Mouse (Mus musculus) heart, embryonic 10.5 days (tissue): Measurements from ENCODE around the gene Fam76a. TPM values are rescaled to one million over a fixed set of nuclear protein-coding genes. Genes with fewer than 3 reads are reported as not detected.

Source experiments
- DNase-seq: peaks from one replicate; pipeline ENCODE4 v3.0.0-alpha.2; 2017; ENCODE audit warnings: low spot score
- H3K27ac ChIP-seq: fragments of 300-500 bp; sonication (generic); 2 replicates; pipeline ENCODE4 v1.5.1; 2016; ENCODE audit warnings: mild to moderate bottlenecking
- H3K27me3 ChIP-seq: fragments of 300-500 bp; sonication (generic); 2 replicates; pipeline ENCODE4 v1.6.1; 2016; ENCODE audit warnings: mild to moderate bottlenecking; ENCODE audit not compliant: poor library complexity, insufficient read depth, severe bottlenecking
- H3K36me3 ChIP-seq: fragments of 300-500 bp; sonication (generic); 2 replicates; pipeline ENCODE4 v1.6.1; 2016; ENCODE audit warnings: mild to moderate bottlenecking, moderate library complexity
- H3K4me1 ChIP-seq: fragments of 300-500 bp; sonication (generic); 2 replicates; pipeline ENCODE4 v1.6.1; 2016; ENCODE audit warnings: mild to moderate bottlenecking
- H3K4me3 ChIP-seq: fragments of 300-500 bp; sonication (generic); 2 replicates; pipeline ENCODE4 v1.5.1; 2016; ENCODE audit warnings: mild to moderate bottlenecking, moderate library complexity
- H3K9me3 ChIP-seq: fragments of 300-500 bp; sonication (generic); 2 replicates; pipeline ENCODE4 v1.6.1; 2016; ENCODE audit warnings: mild to moderate bottlenecking, moderate library complexity
- WGBS: fragments of 180-500 bp; shearing (Covaris S2); methylation state at CpG from one replicate; pipeline ENCODE4 v1.1.7; 2016; 5-methylcytosine and 5-hydroxymethylcytosine counted together
- polyA plus RNA-seq: library from polyadenylated mRNA; unstranded; fragments of >200 nt; fragmentation: Nextera tagmentation; extraction: Ambion mirVana; gene quantifications from 2 replicates; pipeline ENCODE4 v1.2.1, GENCODE M21; 2016

The Fam76a gene
- polyA plus RNA-seq, 1 experiment from 2014 or later: 32.3 TPM

DNA sequence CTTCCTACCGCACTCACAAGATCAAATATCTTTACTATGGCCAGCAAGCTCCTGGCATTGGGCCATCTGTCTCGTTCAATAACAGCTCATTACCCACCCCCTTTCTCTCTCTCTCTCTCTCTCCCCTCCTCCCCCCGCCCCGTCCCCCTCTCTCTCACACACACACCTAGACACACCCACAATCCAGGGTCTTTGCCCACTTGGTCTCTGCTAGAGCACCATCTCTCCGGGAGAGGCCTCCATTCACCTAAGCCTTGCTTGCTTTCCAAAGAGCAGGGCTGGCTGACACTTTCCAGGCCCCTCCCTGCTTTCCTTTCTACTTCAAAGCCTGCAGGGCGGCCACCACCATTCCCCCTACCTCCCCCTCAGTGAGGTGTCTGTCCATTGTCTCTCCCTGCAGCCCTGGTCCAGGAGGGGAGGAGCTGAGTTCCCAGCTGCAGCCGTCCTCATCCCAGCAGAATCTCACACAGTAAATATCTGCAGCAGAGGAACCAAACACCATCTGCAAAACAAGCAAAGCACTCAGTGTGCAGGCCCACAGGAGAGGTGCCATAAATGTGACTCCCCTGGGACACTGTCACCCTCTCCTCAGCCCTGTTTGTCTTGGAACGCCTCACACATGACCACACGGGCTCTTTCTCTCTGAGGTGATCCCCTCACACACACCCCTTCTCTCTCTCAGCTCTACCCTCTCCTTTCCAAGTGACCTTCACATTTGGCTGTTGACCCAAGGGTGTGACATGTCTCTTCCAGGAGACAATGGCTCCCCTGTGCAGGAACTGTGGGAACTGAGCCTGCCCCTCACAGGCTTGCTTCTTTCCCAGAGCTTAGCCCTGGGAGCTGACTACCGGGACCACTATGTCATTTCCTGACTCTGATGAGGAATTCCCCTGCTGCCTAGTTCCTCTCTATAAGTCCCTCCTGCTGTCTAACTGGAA is 36.7 kb upstream of the Fam76a start:
- H3K9me3 ChIP-seq: no peaks in the 10 kb centered on the region
- WGBS: 5% methylated on average over 10 of the region's 10 CpGs
- DNase-seq: no peak
- peak overlapping the region; percentile 29 for H3K4me3 ChIP-seq
- peak overlapping the region; percentile 89 for H3K27ac ChIP-seq
- no peaks in the 10 kb centered on the region for H3K36me3 ChIP-seq
- H3K4me1 ChIP-seq: peaks cover 69% of the 10 kb centered on the region
- no peaks in the 10 kb centered on the region for H3K27me3 ChIP-seq

DNA sequence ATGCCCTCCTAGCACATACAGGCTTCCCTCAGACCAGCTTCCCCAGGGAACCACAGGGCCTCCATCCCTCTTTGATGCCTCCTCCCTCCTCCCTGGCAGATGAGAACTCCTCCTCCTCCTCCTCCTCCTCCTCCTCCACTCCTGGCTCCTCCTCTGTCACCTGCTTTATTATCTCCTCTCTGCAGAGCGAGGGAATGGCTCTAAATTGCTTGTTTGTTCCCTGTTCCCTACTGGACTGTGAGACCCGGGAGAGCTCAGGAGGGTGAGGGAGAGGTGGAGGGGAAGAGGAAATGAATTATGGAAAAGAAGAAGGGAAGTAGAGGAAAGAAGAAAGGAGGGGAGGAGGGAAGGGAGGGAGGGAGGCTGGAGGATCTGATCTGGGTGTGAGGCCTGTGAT is 33.0 kb upstream of the Fam76a start:
- no peaks in the 10 kb centered on the region for H3K27me3 ChIP-seq
- no peak for DNase-seq
- no peak overlapping the region for H3K4me3 ChIP-seq
- H3K9me3 ChIP-seq: no peaks in the 10 kb centered on the region
- H3K27ac ChIP-seq: peak overlapping the region; percentile 80
- 18% methylated on average over 2 of the region's 2 CpGs for WGBS
- no peaks in the 10 kb centered on the region for H3K36me3 ChIP-seq
- peaks cover 53% of the 10 kb centered on the region for H3K4me1 ChIP-seq

DNA sequence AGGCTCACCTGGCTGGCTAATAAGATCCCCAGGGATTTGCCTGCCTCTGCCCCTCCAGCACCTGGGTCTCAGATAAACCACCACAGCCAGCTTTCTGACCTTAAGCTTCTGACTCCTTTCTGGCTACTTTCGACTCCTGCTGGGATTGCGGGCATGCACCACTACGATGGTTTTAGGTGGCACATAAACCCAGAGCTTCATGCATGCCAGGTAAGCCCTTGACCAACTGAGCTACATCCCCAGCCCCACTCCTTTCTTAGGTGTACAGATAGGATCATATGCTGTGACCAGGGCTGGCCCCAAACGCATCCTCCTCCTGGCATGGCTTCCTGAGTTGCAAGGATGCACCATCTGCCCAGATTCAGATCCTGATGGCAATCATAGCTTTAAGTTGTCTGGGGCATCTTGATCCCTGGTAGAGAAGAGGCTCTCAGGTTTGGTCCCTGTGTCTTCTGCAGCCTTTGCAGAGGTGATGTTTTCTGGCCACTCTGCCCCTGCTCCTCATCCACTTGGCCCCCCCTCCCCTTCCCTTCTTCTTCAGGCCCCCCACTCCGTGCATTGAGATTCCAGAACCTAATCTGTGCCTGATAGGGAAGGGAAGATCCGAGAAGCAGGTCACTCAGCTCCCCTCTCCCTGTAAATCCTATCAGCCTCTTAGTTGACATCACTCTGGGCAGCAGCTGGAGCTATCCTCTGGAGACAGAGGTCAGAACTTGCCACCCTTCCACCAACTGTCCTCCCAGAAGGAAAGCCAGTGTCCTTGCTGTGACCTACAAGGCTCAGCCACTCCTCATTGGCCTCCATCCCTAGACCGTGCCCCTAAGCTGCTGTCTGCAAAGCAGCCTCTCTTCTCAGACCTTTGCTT is 32.4 kb upstream of the Fam76a start:
- Histone ChIP-seq H3K9me3 (no peaks in the 10 kb centered on the region), H3K4me1 (peaks cover 53% of the 10 kb centered on the region), H3K36me3 (no peaks in the 10 kb centered on the region), H3K4me3 (no peak overlapping the region), H3K27me3 (no peaks in the 10 kb centered on the region), H3K27ac (peak overlapping the region; percentile 80)
- no peak for DNase-seq
- WGBS: 50% methylated on average over 7 of the region's 7 CpGs

DNA sequence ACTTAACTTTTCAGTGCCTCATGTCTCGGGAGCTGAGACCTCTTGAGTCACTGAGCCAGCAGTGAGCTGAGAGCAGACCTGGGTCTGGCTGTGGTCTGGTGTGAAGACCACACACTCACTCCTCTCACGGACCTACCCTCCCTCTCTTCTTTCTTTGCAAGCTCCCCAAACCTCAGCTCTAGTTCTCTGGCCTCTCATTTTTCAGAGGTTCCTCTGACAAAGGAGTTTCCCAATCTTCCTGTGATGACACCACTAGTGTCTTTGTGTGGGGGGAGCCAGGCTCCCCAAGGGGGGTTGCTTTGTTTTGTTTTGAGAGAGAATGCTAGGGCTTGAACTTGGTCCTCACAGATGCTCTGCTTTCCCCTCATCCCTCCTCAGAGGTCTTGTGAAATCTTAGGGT is 28.6 kb upstream of the Fam76a start:
- peak overlapping the region; percentile 82 for H3K27ac ChIP-seq
- H3K4me1 ChIP-seq: peaks cover 53% of the 10 kb centered on the region
- no peaks in the 10 kb centered on the region for H3K27me3 ChIP-seq
- DNase-seq: no peak
- H3K4me3 ChIP-seq: no peak overlapping the region
- H3K36me3 ChIP-seq: no peaks in the 10 kb centered on the region
- no peaks in the 10 kb centered on the region for H3K9me3 ChIP-seq
- 36% methylated on average over 2 of the region's 2 CpGs for WGBS

DNA sequence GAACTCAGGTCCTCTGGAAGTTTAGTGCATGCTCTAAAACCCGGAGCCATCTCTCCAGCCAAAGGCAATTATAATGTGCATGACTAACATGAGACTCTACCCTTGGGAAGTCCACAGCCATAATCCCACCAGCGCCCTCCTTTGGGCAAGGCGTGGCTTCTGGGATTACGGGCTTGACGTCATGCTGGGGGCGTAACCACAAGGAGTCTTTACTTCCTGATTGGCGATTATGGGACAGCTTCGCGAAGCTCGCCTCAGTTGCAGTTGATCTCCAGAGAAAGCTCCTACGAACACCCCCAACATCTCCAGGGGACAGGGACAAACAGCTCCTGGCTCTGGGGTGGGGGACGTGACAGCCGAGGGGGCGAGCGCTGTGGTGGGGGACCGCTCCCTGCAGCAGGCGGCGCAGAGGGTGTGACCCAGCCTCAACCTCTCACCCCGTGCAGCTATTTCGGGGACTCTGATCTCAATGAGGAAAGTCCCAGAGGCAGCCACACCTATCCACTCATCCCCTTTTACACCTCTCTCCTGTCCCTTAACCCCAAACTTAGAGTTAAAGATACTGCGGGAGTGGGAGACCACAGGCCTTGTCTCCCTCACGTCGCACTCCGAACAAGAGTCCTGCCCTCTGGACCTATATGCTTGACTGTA is 27.6 kb upstream of the Fam76a start:
- peaks cover 53% of the 10 kb centered on the region for H3K4me1 ChIP-seq
- H3K27me3 ChIP-seq: no peaks in the 10 kb centered on the region
- peak; percentile 87 for DNase-seq
- H3K36me3 ChIP-seq: no peaks in the 10 kb centered on the region
- 16% methylated on average over 24 of the region's 24 CpGs for WGBS
- peak overlapping the region; percentile 48 for H3K4me3 ChIP-seq
- H3K9me3 ChIP-seq: no peaks in the 10 kb centered on the region
- H3K27ac ChIP-seq: peak overlapping the region; percentile 82

DNA sequence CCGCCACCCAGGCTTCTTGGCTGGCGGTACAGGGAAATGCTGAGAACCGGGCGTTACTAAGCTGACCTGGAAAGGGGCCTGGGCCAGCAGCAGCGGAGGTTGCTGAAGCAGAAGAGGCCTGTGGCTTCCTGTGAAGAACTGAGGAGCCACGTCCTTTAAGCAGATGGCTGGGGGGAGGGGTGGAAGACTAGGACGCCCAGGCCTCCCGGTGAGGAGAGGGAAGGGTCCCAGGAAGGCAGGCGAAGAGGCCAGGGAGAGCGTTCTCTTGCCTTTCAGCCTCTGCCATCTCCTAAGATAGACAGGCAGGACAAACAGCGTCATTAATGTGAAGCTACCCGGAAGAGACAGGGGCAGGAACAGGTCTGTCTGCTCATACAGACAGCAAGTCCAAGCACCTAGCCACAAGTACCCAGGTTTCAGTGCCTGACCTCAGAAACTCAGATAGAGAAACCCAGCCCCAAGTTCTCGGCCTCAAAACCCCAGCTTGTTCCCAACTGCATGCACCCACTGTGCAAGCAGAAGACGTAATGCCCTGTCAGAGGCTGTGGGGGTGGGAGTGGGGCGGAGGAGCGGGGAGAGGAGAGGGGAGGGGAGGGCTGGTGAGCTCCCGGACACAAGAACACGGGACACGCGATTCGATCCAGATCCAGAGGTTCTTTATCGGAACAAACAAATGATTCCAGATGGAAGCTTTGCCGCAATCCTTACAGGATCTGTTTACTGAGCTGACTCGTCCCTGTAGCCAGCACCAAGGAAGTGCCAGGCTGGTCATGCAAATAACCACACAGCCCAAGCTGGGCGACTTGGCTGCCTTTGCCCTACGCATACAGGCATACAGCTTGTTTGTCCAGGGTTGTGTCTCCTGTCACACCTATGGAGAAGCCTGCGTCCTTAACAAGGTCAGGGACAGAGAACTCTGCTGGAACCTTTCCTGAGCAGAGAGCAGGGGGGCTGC is 24.0 kb upstream of the Fam76a start:
- H3K4me1 ChIP-seq: peaks cover 64% of the 10 kb centered on the region
- H3K4me3 ChIP-seq: peak overlapping the region; percentile 46
- WGBS: 12% methylated on average over 27 of the region's 27 CpGs
- no peak for DNase-seq
- no peaks in the 10 kb centered on the region for H3K36me3 ChIP-seq
- H3K27me3 ChIP-seq: 0 out of 2 replicates have a peak, but pooled peaks cover under 1% of the 10 kb centered on the region
- H3K9me3 ChIP-seq: no peaks in the 10 kb centered on the region
- H3K27ac ChIP-seq: peak overlapping the region; percentile 93

DNA sequence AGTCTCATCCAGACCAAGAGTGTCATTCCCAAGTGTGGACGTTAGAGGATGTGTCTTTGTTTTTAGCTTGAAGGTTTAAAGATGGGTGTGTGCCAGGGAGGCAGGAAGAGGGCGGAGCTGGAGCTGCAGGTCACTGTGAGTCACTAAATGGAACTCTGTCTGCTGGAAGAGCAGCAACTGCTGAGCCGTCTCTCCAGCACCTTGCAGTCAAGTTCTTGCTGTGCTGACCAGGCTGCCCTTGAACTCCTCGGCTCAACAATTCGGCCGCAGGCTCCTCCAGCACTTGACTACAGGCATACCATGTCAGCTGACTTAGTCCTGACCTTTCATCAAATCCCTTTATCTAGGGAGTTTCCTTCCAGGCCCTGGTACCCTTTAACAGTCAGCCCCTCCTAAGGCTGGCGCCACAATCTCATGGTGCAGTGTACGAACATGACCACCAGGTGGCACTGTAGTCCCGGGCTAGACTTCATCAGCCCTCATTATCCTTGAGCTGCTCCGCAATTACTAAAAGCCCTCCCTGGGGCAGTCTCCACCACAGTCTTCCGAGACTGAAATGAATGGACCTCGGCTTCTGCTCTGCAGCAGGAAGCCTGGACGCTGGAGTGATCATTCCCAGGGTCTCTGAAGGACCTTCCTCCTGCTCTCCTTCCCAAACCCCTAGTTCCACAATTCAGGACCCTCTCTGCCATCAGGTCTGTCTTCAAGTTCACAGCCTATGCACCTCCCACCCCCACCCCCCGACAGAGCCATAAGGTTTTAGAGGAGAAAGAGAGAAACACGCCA is 23.1 kb upstream of the Fam76a start:
- WGBS: 4% methylated on average over 15 of the region's 15 CpGs
- H3K27ac ChIP-seq: peak overlapping the region; percentile 93
- peaks cover 9% of the 10 kb centered on the region for H3K27me3 ChIP-seq
- peak overlapping the region; percentile 46 for H3K4me3 ChIP-seq
- H3K36me3 ChIP-seq: no peaks in the 10 kb centered on the region
- peaks cover 62% of the 10 kb centered on the region for H3K4me1 ChIP-seq
- H3K9me3 ChIP-seq: no peaks in the 10 kb centered on the region
- peak; percentile 93 for DNase-seq

DNA sequence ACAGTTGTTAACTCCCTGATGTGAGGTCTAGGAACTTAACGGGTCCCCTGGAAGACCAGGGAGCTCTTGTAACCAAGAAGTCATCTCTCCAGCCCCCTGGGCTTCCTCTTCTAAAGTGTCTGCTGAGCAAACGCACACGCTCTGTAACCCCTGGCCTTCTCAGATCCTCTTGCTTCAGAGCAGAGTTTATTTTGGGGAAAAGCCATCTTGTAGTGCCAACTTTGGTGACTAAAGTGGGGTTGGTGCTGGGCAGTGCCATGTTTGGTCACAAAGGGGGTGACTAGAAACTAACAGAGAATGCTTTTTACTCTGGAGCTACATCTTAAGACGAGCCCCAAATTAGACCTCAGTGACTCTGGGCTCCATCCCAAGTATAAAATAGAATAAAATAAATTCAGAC is 22.4 kb upstream of the Fam76a start:
- H3K27ac ChIP-seq: peak overlapping the region; percentile 93
- WGBS: 72% methylated on average over 4 of the region's 4 CpGs
- H3K27me3 ChIP-seq: peaks cover 16% of the 10 kb centered on the region
- H3K9me3 ChIP-seq: no peaks in the 10 kb centered on the region
- no peak for DNase-seq
- H3K4me1 ChIP-seq: peaks cover 55% of the 10 kb centered on the region
- H3K4me3 ChIP-seq: no peak overlapping the region
- H3K36me3 ChIP-seq: no peaks in the 10 kb centered on the region

DNA sequence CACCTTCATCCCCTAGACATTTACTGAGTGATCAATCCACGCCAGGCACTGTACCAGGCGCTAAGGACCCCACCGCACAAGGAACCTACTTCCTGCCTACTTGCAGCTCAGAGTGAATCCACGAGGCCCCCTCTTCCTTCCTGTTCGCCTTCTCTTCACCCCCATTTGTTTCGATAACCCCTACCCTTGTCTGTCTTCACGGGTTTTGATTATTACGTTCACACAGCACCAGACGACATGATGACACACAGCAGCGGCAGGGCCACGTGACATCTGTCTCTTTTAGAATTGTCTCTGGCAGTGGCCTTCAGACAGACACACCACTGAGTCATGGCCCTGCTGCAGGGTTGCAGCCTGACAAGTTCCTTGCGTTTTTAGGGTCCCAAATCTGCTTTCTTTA is 21.7 kb upstream of the Fam76a start:
- no peaks in the 10 kb centered on the region for H3K36me3 ChIP-seq
- WGBS: 58% methylated on average over 12 of the region's 12 CpGs

DNA sequence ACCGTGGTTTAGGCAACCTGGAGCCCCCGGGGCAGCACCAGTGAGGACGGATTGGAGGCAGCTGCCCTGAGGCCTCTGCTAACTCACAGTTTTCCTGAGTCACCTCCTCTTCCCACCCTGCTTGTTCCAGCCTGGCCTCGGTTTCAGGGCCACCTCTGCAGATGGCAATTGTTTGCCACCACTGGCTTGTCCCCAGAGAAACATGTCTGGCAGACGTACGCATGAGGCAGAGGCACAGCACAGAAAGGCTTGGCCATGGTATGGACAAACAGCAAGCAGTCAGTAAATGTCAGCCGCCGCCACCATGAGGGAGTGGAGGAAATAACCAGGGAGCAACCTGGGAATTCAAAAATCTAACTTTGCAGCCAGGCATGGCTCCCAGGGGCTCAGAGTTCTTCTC is 20.7 kb upstream of the Fam76a start:
- Histone ChIP-seq H3K27me3 (peaks cover 18% of the 10 kb centered on the region), H3K9me3 (no peaks in the 10 kb centered on the region), H3K36me3 (no peaks in the 10 kb centered on the region), H3K4me1 (peaks cover 61% of the 10 kb centered on the region), H3K27ac (peak overlapping the region; percentile 36; the same call in 1 of the 2 replicates), H3K4me3 (no peak overlapping the region)
- DNase-seq: no peak
- 71% methylated on average over 8 of the region's 8 CpGs for WGBS

More for the DNA sequence above, 21.7 kb upstream of the Fam76a start:
- 0 out of 2 replicates have a peak overlapping the region, but pooled peaks have one; percentile 93 for H3K27ac ChIP-seq
- H3K4me1 ChIP-seq: peaks cover 60% of the 10 kb centered on the region
- no peak for DNase-seq
- H3K9me3 ChIP-seq: no peaks in the 10 kb centered on the region
- peaks cover 18% of the 10 kb centered on the region for H3K27me3 ChIP-seq
- no peak overlapping the region for H3K4me3 ChIP-seq

DNA sequence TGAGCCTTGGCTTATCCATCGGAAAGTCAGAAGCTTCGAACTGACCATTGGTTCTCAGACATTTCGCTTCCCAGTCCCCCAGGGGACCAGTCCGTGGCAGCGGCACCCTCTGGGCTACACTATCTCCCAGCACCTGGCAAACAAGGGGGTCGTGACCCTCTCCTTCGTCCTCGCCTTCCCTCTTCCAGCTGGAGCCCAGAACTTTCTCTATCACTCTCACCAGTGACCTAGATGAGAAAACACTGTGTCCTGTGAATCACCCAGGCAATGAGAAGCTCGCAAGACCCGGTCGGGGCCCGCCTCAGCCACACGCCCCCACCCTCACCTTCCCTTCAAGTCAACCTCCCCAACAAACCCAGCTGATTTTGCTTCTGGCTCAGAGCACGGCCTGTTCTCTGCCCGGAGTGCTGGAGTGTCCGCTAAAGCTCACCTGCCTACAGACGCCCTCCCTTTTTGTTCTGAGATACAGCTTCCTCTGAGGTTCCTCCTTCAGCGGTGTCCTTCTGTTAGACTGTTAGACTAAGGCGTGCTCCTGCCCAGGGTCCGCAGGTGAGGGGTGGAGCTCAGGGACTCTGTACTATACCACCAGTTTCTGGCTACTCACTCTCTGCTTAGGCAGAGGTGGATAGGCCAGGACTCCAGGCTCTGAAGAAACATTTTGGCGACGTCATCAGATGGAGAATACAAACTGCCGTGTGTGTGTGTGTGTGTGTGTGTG is 18.8 kb upstream of the Fam76a start:
- H3K4me3 ChIP-seq: no peak overlapping the region
- no peak for DNase-seq
- peaks cover 44% of the 10 kb centered on the region for H3K4me1 ChIP-seq
- 47% methylated on average over 23 of the region's 23 CpGs for WGBS
- H3K9me3 ChIP-seq: no peaks in the 10 kb centered on the region
- H3K27me3 ChIP-seq: peaks cover 18% of the 10 kb centered on the region
- H3K36me3 ChIP-seq: no peaks in the 10 kb centered on the region
- H3K27ac ChIP-seq: no peak overlapping the region; the same call in 1 of the 2 replicates
